Mouse (Mus musculus) limb, embryonic 12.5 days (tissue): Measurements from ENCODE around the gene Il21r. TPM values are rescaled to one million over a fixed set of nuclear protein-coding genes. Genes with fewer than 3 reads are reported as not detected.
A peak's percentile ranks its signal among the peaks of the same experiment; 100 is the strongest.

Experiments used
- ATAC-seq: fragments of 200-750 bp; cut with Nextera tagmentation; 2 replicates; pipeline ENCODE4 v1.8.0; 2017; ENCODE audit warnings: low read depth, moderate TSS enrichment; ENCODE audit not compliant: insufficient number of reproducible peaks, insufficient read depth, low FRiP score, low TSS enrichment
- H3K27ac ChIP-seq: fragments of 300-500 bp; sonication (generic); 2 replicates; pipeline ENCODE4 v1.5.1; 2016; ENCODE audit warnings: mild to moderate bottlenecking, moderate library complexity
- H3K27me3 ChIP-seq: fragments of 300-500 bp; sonication (generic); 2 replicates; pipeline ENCODE4 v1.6.1; 2016; ENCODE audit warnings: mild to moderate bottlenecking, moderate library complexity
- H3K36me3 ChIP-seq: fragments of 300-500 bp; sonication (generic); 2 replicates; pipeline ENCODE4 v1.6.1; 2016; ENCODE audit warnings: mild to moderate bottlenecking, moderate library complexity
- H3K4me1 ChIP-seq: fragments of 300-500 bp; sonication (generic); replicated peaks from 2 replicates; pipeline ENCODE4 v1.6.1; 2016
- H3K4me2 ChIP-seq: fragments of 300-500 bp; sonication (generic); 2 replicates; pipeline ENCODE4 v1.6.1; 2016; ENCODE audit warnings: mild to moderate bottlenecking, moderate library complexity
- H3K4me3 ChIP-seq: fragments of 300-500 bp; sonication (generic); replicated peaks from 2 replicates; pipeline ENCODE4 v1.5.1; 2016; ENCODE audit warnings: mild to moderate bottlenecking
- H3K9ac ChIP-seq: fragments of 300-500 bp; sonication (generic); replicated peaks from 2 replicates; pipeline ENCODE4 v1.6.1; 2016; ENCODE audit warnings: mild to moderate bottlenecking, moderate library complexity
- H3K9me3 ChIP-seq: fragments of 300-500 bp; sonication (generic); 2 replicates; pipeline ENCODE4 v1.6.1; 2016; ENCODE audit warnings: mild to moderate bottlenecking, moderate library complexity
- WGBS: fragments of 180-500 bp; shearing (Covaris S2); methylation state at CpG from one replicate; pipeline ENCODE4 v1.1.7; 2016; 5-methylcytosine and 5-hydroxymethylcytosine counted together
- polyA plus RNA-seq: library from polyadenylated mRNA; unstranded; fragments of >200 nt; fragmentation: Nextera tagmentation; extraction: Ambion mirVana; gene quantifications from 2 replicates; pipeline ENCODE4 v1.2.1, GENCODE M21; 2016

Gene Il21r
- polyA plus RNA-seq, 1 experiment from 2014 or later = 0.20 TPM

DNA sequence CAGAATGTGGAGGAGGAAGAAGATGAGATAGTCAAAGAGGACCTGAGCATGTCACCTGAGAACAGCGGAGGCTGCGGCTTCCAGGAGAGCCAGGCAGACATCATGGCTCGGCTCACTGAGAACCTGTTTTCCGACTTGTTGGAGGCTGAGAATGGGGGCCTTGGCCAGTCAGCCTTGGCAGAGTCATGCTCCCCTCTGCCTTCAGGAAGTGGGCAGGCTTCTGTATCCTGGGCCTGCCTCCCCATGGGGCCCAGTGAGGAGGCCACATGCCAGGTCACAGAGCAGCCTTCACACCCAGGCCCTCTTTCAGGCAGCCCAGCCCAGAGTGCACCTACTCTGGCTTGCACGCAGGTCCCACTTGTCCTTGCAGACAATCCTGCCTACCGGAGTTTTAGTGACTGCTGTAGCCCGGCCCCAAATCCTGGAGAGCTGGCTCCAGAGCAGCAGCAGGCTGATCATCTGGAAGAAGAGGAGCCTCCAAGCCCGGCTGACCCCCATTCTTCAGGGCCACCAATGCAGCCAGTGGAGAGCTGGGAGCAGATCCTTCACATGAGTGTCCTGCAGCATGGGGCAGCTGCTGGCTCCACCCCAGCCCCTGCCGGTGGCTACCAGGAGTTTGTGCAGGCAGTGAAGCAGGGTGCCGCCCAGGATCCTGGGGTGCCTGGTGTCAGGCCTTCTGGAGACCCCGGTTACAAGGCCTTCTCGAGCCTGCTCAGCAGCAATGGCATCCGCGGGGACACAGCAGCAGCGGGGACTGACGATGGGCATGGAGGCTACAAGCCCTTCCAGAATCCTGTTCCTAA, 27.3 kb upstream of the Il21r start:
- Histone ChIP-seq H3K27me3 (no peaks in the 10 kb centered on the region), H3K36me3 (0 out of 2 replicates have a peak, but pooled peaks cover 4% of the 10 kb centered on the region), H3K4me2 (no peak overlapping the region), H3K9me3 (no peaks in the 10 kb centered on the region), H3K4me1 (peaks cover 8% of the 10 kb centered on the region), H3K9ac (no peak overlapping the region; the same call in 1 of the 2 replicates), H3K4me3 (no peak overlapping the region), H3K27ac (no peak overlapping the region; the same call in 1 of the 2 replicates)
- ATAC-seq = no peak
- 83% methylated on average over 16 of the region's 16 CpGs for WGBS

DNA sequence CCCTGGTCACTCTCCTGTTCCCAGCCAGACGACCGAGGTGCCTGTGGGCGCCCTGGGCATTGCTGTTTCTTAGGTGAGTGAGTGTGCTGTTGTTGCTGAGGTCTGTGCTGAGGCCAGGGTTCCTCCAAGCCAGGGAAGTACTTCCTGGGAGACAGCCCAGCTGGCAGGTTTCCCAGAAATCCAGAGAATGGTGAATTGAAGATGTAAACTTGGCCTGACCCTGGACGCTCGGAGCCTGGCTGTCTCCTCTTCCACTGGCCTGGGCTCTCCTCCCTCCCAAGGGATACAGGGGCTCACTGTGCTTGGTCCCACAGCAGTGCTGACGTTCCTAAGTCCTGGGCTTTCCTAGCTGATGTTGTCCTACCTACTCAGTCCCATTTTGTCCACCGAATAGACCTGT, 26.2 kb upstream of the Il21r start:
- Histone ChIP-seq H3K4me2 (no peak overlapping the region), H3K27me3 (no peaks in the 10 kb centered on the region), H3K36me3 (0 out of 2 replicates have a peak, but pooled peaks cover 4% of the 10 kb centered on the region), H3K9me3 (no peaks in the 10 kb centered on the region), H3K27ac (no peak overlapping the region), H3K4me1 (peaks cover 10% of the 10 kb centered on the region), H3K9ac (no peak overlapping the region; the same call in 1 of the 2 replicates), H3K4me3 (no peak overlapping the region)
- WGBS = 79% methylated on average over 7 of the region's 7 CpGs
- no peak for ATAC-seq

- Histone ChIP-seq H3K9me3 (no peaks in the 10 kb centered on the region), H3K9ac (no peak overlapping the region), H3K4me3 (no peak overlapping the region), H3K4me1 (peaks cover 10% of the 10 kb centered on the region), H3K36me3 (0 out of 2 replicates have a peak, but pooled peaks cover 4% of the 10 kb centered on the region), H3K27me3 (no peaks in the 10 kb centered on the region), H3K4me2 (no peak overlapping the region), H3K27ac (no peak overlapping the region)
- ATAC-seq = no peak
- WGBS = 90% methylated on average over 11 of the region's 11 CpGs
Measured at GRCm38 (mm10) chr7:125577486-125578088, 25.6 kb upstream of the Il21r start.

- H3K4me3 ChIP-seq = no peak overlapping the region
- no peak overlapping the region for H3K4me2 ChIP-seq
- peaks cover 10% of the 10 kb centered on the region for H3K4me1 ChIP-seq
- H3K27me3 ChIP-seq = no peaks in the 10 kb centered on the region
- 70% methylated on average over 3 of the region's 3 CpGs for WGBS
- no peak overlapping the region for H3K27ac ChIP-seq
- 0 out of 2 replicates have a peak, but pooled peaks cover 4% of the 10 kb centered on the region for H3K36me3 ChIP-seq
- H3K9ac ChIP-seq = no peak overlapping the region
- ATAC-seq = no peak
- H3K9me3 ChIP-seq = no peaks in the 10 kb centered on the region
Measured at GRCm38 (mm10) chr7:125578106-125578505, 25.1 kb upstream of the Il21r start.

GRCm38 (mm10) chr7:125579545-125580219, 23.5 kb upstream of the Il21r start:
- 74% methylated on average over 9 of the region's 9 CpGs for WGBS

DNA sequence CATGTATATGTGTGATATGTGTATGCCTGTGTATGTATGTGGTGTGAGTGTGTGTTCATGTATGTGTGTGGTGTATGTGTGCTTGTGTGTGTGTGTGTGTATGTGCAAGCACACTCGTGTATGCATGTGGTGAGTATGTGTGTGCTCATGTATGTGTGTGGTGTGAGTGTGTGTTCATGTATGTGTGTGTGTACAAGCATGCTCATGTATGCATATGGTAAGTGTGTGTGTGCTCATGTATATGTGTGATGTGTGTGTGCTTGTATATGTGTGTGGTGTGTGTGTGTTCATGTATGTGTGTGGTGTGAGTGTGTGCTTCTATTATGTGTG, 23.0 kb upstream of the Il21r start:
- ATAC-seq = no peak
- no peaks in the 10 kb centered on the region for H3K27me3 ChIP-seq
- H3K9ac ChIP-seq = no peak overlapping the region
- H3K36me3 ChIP-seq = 0 out of 2 replicates have a peak, but pooled peaks cover 4% of the 10 kb centered on the region
- H3K4me2 ChIP-seq = no peak overlapping the region
- 91% methylated on average over 1 of the region's 1 CpGs for WGBS
- no peak overlapping the region for H3K4me3 ChIP-seq
- no peak overlapping the region for H3K27ac ChIP-seq
- no peaks in the 10 kb centered on the region for H3K9me3 ChIP-seq
- H3K4me1 ChIP-seq = peaks cover 10% of the 10 kb centered on the region

More at GRCm38 (mm10) chr7:125579545-125580219, 23.5 kb upstream of the Il21r start:
- no peak overlapping the region for H3K9ac ChIP-seq
- 0 out of 2 replicates have a peak, but pooled peaks cover 4% of the 10 kb centered on the region for H3K36me3 ChIP-seq
- peaks cover 10% of the 10 kb centered on the region for H3K4me1 ChIP-seq
- H3K27ac ChIP-seq = no peak overlapping the region
- H3K4me2 ChIP-seq = no peak overlapping the region
- H3K4me3 ChIP-seq = no peak overlapping the region
- no peaks in the 10 kb centered on the region for H3K9me3 ChIP-seq
- H3K27me3 ChIP-seq = no peaks in the 10 kb centered on the region
- ATAC-seq = no peak

DNA sequence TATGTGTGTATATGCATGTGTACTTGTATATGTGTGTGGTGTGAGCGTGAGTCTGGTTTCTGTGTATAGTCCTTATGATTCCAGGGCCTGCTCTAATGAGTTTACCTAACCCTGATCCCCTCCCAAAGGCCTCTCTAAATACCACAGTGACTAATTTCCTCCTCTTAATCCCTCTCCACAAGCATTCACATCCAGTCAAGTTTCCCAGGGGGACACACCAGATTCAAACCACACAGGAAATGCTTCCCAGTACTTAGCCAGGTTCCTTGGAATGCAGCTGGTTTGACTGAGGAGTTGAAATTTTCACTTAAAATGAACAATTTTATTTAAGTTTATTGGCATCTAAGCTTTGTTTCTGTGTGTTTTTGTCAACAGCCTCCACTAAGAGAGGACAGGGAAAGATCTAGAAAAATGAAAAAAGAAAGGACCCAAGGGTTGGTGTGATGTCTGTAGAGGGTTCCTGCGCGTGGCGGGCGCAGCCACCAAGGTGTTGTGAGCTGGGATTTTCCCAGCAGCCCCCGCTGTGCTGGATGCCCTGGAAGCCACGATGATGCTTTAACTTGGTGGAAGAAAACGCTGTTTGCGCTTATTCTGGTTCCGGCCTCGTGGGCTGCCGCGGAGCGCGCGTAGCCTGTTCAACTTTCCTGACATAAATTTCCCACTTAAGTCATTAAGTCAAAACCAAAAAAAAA, 22.5 kb upstream of the Il21r start:
- Histone ChIP-seq H3K27ac (no peak overlapping the region), H3K4me2 (peak overlapping the region; percentile 84), H3K9ac (peak overlapping the region; percentile 48), H3K27me3 (no peaks in the 10 kb centered on the region), H3K36me3 (0 out of 2 replicates have a peak, but pooled peaks cover under 1% of the 10 kb centered on the region), H3K9me3 (no peaks in the 10 kb centered on the region), H3K4me3 (peak overlapping the region; percentile 40), H3K4me1 (peaks cover 10% of the 10 kb centered on the region)
- 6% methylated on average over 16 of the region's 16 CpGs for WGBS
- no peak for ATAC-seq

GRCm38 (mm10) chr7:125581317-125581672, 21.9 kb upstream of the Il21r start:
- Histone ChIP-seq H3K9ac (peak overlapping the region; percentile 48), H3K9me3 (peaks cover 1% of the 10 kb centered on the region; the same call in 1 of the 2 replicates), H3K36me3 (no peaks in the 10 kb centered on the region), H3K4me1 (peaks cover 10% of the 10 kb centered on the region), H3K27me3 (no peaks in the 10 kb centered on the region), H3K4me2 (peak overlapping the region; percentile 84), H3K27ac (peak overlapping the region; percentile 4; the same call in 1 of the 2 replicates), H3K4me3 (peak overlapping the region; percentile 40)
- peak; percentile 79 for ATAC-seq
- 2% methylated on average over 21 of the region's 21 CpGs for WGBS

DNA sequence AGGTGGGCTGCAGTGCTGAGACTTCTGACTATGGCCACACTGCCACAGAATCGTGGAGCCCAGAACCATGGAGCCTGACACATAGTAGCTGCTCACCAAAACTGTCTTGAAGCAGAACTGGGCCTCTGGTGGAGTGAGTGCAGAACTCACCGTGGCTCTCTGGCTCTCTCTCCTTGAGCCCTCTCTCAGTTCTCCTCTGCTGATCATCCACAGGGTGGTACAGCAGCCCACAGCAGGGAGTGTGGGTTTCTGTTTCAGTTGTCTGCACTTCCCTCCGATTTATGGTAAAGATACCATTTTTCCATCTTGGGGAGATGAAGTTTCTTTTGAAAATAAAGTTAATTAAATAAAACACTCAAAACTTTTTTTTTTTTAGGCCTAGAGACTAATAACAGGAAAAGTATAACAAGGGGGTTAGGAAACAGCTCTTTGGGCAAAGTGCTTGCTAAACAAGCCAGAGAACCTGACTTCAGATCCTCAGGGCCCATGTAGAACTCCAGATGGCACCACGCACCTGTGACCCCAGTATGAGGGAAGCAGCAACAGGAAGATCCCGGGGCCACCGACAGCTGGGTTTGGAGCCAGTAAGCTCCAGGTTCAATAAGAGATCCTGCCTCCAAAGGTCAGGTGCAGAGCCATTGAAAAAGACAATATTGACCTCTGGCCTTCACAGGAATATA, 19.8 kb upstream of the Il21r start:
- H3K9me3 ChIP-seq = peaks cover 5% of the 10 kb centered on the region; the same call in 1 of the 2 replicates
- WGBS = 73% methylated on average over 6 of the region's 6 CpGs
- H3K36me3 ChIP-seq = no peaks in the 10 kb centered on the region
- no peak overlapping the region for H3K4me2 ChIP-seq
- H3K27me3 ChIP-seq = no peaks in the 10 kb centered on the region
- H3K27ac ChIP-seq = no peak overlapping the region
- H3K4me1 ChIP-seq = peaks cover 10% of the 10 kb centered on the region
- H3K4me3 ChIP-seq = no peak overlapping the region
- ATAC-seq = no peak
- no peak overlapping the region for H3K9ac ChIP-seq

DNA sequence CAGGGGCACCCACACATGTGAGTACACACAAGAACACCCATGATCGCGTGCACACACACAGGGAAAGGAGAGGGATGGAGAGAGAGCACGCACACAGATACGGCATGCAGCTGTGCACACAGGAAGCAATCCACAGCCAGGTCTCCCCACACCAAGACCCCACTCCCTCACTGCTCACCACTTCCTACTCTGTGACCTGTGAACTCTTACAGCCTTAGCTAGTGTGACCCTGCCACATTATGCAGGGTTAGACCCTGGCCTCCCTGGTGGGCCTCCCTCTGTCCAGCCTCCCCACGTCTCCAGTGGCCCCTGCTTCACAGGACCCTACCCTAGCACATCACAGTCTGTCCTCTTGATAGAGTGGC, 19.2 kb upstream of the Il21r start:
- Histone ChIP-seq H3K27ac (no peak overlapping the region), H3K4me3 (no peak overlapping the region), H3K36me3 (no peaks in the 10 kb centered on the region), H3K4me1 (peaks cover 10% of the 10 kb centered on the region), H3K9ac (no peak overlapping the region), H3K27me3 (no peaks in the 10 kb centered on the region), H3K9me3 (peaks cover 5% of the 10 kb centered on the region; the same call in 1 of the 2 replicates), H3K4me2 (no peak overlapping the region)
- WGBS = 88% methylated on average over 5 of the region's 5 CpGs
- no peak for ATAC-seq
